Mouse (Mus musculus) neural tube, embryonic 14.5 days (tissue): ENCODE results near the gene Tm4sf4. TPM values are rescaled to one million over a fixed set of nuclear protein-coding genes. Genes with fewer than 3 reads are reported as not detected.

ENCODE experiments used
- ATAC-seq: fragments of 200-750 bp; cut with Nextera tagmentation; 2 replicates; pipeline ENCODE4 v1.8.0; 2017; ENCODE audit warnings: low read depth, mild to moderate bottlenecking, moderate TSS enrichment, moderate library complexity
- H3K27ac ChIP-seq: fragments of 300-500 bp; sonication (generic); 2 replicates; pipeline ENCODE4 v1.5.1; 2014; ENCODE audit warnings: low read depth, mild to moderate bottlenecking, control low read depth, low read length, moderate library complexity, mixed read lengths
- H3K27me3 ChIP-seq: fragments of 300-500 bp; sonication (generic); 2 replicates; pipeline ENCODE4 v1.6.1; 2014; ENCODE audit warnings: low read length; ENCODE audit not compliant: control insufficient read depth, insufficient read depth
- H3K36me3 ChIP-seq: fragments of 300-500 bp; sonication (generic); 2 replicates; pipeline ENCODE4 v1.6.1; 2014; ENCODE audit warnings: low read length, mixed read lengths; ENCODE audit not compliant: control insufficient read depth, insufficient read depth
- H3K4me1 ChIP-seq: fragments of 300-500 bp; sonication (generic); 2 replicates; pipeline ENCODE4 v1.6.1; 2014; ENCODE audit warnings: low read length; ENCODE audit not compliant: control insufficient read depth, insufficient read depth
- H3K4me2 ChIP-seq: fragments of 300-500 bp; sonication (generic); 2 replicates; pipeline ENCODE4 v1.6.1; 2014; ENCODE audit warnings: mild to moderate bottlenecking, low read depth, low read length, control low read depth
- H3K4me3 ChIP-seq: fragments of 300-500 bp; sonication (generic); 2 replicates; pipeline ENCODE4 v1.5.1; 2014; ENCODE audit warnings: low read depth, low read length, control low read depth, mixed read lengths
- H3K9ac ChIP-seq: fragments of 300-500 bp; sonication (generic); replicated peaks from 2 replicates; pipeline ENCODE4 v1.6.1; 2014; ENCODE audit warnings: low read depth, mild to moderate bottlenecking, control low read depth, low read length, mixed read lengths
- H3K9me3 ChIP-seq: fragments of 300-500 bp; sonication (generic); 2 replicates; pipeline ENCODE4 v1.6.1; 2016; ENCODE audit warnings: low read length; ENCODE audit not compliant: control insufficient read depth
- WGBS: fragments of 180-500 bp; shearing (Covaris S2); extraction: QIAGEN DNeasy Blood & Tissue Kit; methylation state at CpG from one replicate; pipeline ENCODE4 v1.1.7; 2014; 5-methylcytosine and 5-hydroxymethylcytosine counted together
- polyA plus RNA-seq: library from polyadenylated mRNA; unstranded; fragments of >200 nt; fragmentation: Nextera tagmentation; extraction: Ambion mirVana; gene quantifications from 2 replicates; pipeline ENCODE4 v1.2.1, GENCODE M21; 2014

Gene Tm4sf4
- 1.5 and 1.6 TPM in 2 replicates for polyA plus RNA-seq

GRCm38 (mm10) chr3:57425089-57425730, at the start of gene Tm4sf4:
Tm4sf4 (plus strand) TSS chr3:57425314.
- Histone ChIP-seq H3K27me3 (no peaks in the 10 kb centered on the region), H3K4me3 (no peak within 1 kb of the TSS), H3K9me3 (no peaks in the 10 kb centered on the region), H3K4me2 (no peak within 1 kb of the TSS), H3K4me1 (no peaks in the 10 kb centered on the region), H3K27ac (no peak within 1 kb of the TSS), H3K36me3 (no peaks in the 10 kb centered on the region), H3K9ac (no peak within 1 kb of the TSS)
- WGBS = 30% methylated on average over 10 of the region's 10 CpGs
- ATAC-seq = peak; percentile 71; the same call in 1 of the 2 replicates

GRCm38 (mm10) chr3:57386423-57386822, 38.7 kb upstream of the Tm4sf4 start:
- 93% methylated on average over 6 of the region's 6 CpGs for WGBS
- no peak for ATAC-seq
- Histone ChIP-seq H3K9me3 (no peaks in the 10 kb centered on the region), H3K4me1 (no peaks in the 10 kb centered on the region), H3K36me3 (no peaks in the 10 kb centered on the region), H3K4me2 (no peak overlapping the region), H3K4me3 (no peak overlapping the region), H3K27ac (no peak overlapping the region), H3K9ac (no peak overlapping the region), H3K27me3 (no peaks in the 10 kb centered on the region)

- Histone ChIP-seq H3K4me2 (no peak overlapping the region), H3K27ac (no peak overlapping the region), H3K4me3 (no peak overlapping the region), H3K36me3 (no peaks in the 10 kb centered on the region), H3K27me3 (no peaks in the 10 kb centered on the region), H3K4me1 (no peaks in the 10 kb centered on the region), H3K9ac (no peak overlapping the region), H3K9me3 (no peaks in the 10 kb centered on the region)
- no peak for ATAC-seq
- 90% methylated on average over 2 of the region's 2 CpGs for WGBS
Measured at GRCm38 (mm10) chr3:57386895-57387294, 38.2 kb upstream of the Tm4sf4 start.

- no peak for ATAC-seq
- Histone ChIP-seq H3K36me3 (no peaks in the 10 kb centered on the region), H3K9ac (no peak overlapping the region), H3K4me1 (no peaks in the 10 kb centered on the region), H3K27me3 (no peaks in the 10 kb centered on the region), H3K4me2 (no peak overlapping the region), H3K9me3 (no peaks in the 10 kb centered on the region), H3K27ac (no peak overlapping the region), H3K4me3 (no peak overlapping the region)
- WGBS = 76% methylated on average over 2 of the region's 2 CpGs
Measured at GRCm38 (mm10) chr3:57387593-57387992, 37.5 kb upstream of the Tm4sf4 start.

- no peak overlapping the region for H3K4me3 ChIP-seq
- no peak overlapping the region for H3K4me2 ChIP-seq
- no peaks in the 10 kb centered on the region for H3K27me3 ChIP-seq
- no peak overlapping the region for H3K9ac ChIP-seq
- no peaks in the 10 kb centered on the region for H3K36me3 ChIP-seq
- no peaks in the 10 kb centered on the region for H3K9me3 ChIP-seq
- H3K27ac ChIP-seq = no peak overlapping the region
- no peaks in the 10 kb centered on the region for H3K4me1 ChIP-seq
- ATAC-seq = no peak
- WGBS = 87% methylated on average over 4 of the region's 4 CpGs
Measured at GRCm38 (mm10) chr3:57411535-57411934, 13.6 kb upstream of the Tm4sf4 start.

- H3K4me1 ChIP-seq = no peaks in the 10 kb centered on the region
- H3K27ac ChIP-seq = no peak overlapping the region
- H3K36me3 ChIP-seq = no peaks in the 10 kb centered on the region
- 61% methylated on average over 2 of the region's 2 CpGs for WGBS
- H3K9me3 ChIP-seq = no peaks in the 10 kb centered on the region
- no peak for ATAC-seq
- no peaks in the 10 kb centered on the region for H3K27me3 ChIP-seq
- no peak overlapping the region for H3K4me3 ChIP-seq
- no peak overlapping the region for H3K4me2 ChIP-seq
- no peak overlapping the region for H3K9ac ChIP-seq
Measured at GRCm38 (mm10) chr3:57420233-57420632, 4.9 kb upstream of the Tm4sf4 start.

- H3K27ac ChIP-seq = no peak overlapping the region
- ATAC-seq = no peak
- WGBS = 97% methylated on average over 1 of the region's 1 CpGs
Measured at GRCm38 (mm10) chr3:57420660-57421059, 4.5 kb upstream of the Tm4sf4 start.

GRCm38 (mm10) chr3:57426351-57426750, 1.2 kb downstream of the Tm4sf4 start:
- H3K27ac ChIP-seq = no peak overlapping the region
- WGBS = 74% methylated on average over 11 of the region's 11 CpGs
- no peak for ATAC-seq

More at GRCm38 (mm10) chr3:57420660-57421059, 4.5 kb upstream of the Tm4sf4 start:
- no peak overlapping the region for H3K9ac ChIP-seq
- H3K36me3 ChIP-seq = no peaks in the 10 kb centered on the region
- H3K4me2 ChIP-seq = no peak overlapping the region
- H3K27me3 ChIP-seq = no peaks in the 10 kb centered on the region
- H3K4me3 ChIP-seq = no peak overlapping the region
- no peaks in the 10 kb centered on the region for H3K4me1 ChIP-seq
- no peaks in the 10 kb centered on the region for H3K9me3 ChIP-seq

GRCm38 (mm10) chr3:57428682-57429464, 3.8 kb downstream of the Tm4sf4 start:
- Histone ChIP-seq H3K9ac (no peak overlapping the region), H3K4me3 (no peak overlapping the region), H3K36me3 (no peaks in the 10 kb centered on the region), H3K27me3 (no peaks in the 10 kb centered on the region), H3K4me2 (no peak overlapping the region), H3K27ac (no peak overlapping the region), H3K4me1 (no peaks in the 10 kb centered on the region), H3K9me3 (no peaks in the 10 kb centered on the region)
- 47% methylated on average over 5 of the region's 5 CpGs for WGBS
- ATAC-seq = no peak

More at GRCm38 (mm10) chr3:57426351-57426750, 1.2 kb downstream of the Tm4sf4 start:
- Histone ChIP-seq H3K27me3 (no peaks in the 10 kb centered on the region), H3K4me1 (no peaks in the 10 kb centered on the region), H3K9me3 (no peaks in the 10 kb centered on the region), H3K4me2 (no peak overlapping the region), H3K36me3 (no peaks in the 10 kb centered on the region), H3K9ac (no peak overlapping the region), H3K4me3 (no peak overlapping the region)
